Mouse (Mus musculus): ENCODE measurements at regions not wholly inside any gene's neighbourhood (a gene's known extent, or its start where the extent isn't known, plus 50 kb on each side); places are given as distances from the start of the nearest gene placed in this dataset.

DNA sequence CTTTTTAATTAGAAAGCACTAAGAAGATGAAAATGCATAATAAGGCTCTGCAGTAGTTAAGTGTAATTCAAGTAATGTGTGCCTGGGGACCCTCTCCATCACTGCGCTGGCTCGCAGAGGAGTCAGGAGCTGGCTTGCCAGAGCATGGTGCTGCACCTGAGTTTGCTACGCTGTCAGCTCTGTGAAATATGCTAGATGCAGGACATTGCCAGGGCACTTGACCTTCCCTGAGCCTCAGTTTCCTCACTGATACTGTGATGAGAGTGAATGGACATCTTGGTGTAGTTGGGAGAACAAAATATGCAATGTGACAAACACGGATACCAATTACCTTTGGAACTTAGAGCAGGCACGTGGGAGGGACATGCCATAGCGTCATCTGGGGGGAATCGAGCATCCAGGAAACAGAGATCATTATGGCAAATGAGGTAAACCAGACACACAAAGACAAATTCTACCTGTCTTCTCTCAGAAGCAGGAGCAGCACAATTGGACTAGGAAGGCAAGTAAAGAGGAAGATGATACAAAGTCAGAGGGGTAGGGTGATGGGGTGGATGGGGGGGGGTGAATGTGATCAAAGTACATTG lies 133.6 kb upstream of the Slco3a1 start:
- ATAC-seq (ENCODE audit: insufficient number of reproducible peaks, insufficient read depth, low FRiP score, low TSS enrichment, low read depth): no peak
- Histone ChIP-seq H3K27me3 (no peaks in the 10 kb centered on the region; the same call in 1 of the 2 replicates), H3K9ac (replicated peaks) (no peak overlapping the region), H3K4me2 (no peak overlapping the region), H3K36me3 (no peaks in the 10 kb centered on the region), H3K4me1 (replicated peaks) (no peaks in the 10 kb centered on the region), H3K27ac (no peak overlapping the region), H3K4me3 (replicated peaks) (no peak overlapping the region), H3K9me3 (no peaks in the 10 kb centered on the region)
- WGBS: 65% methylated on average over 7 of the region's 7 CpGs

GRCm38 (mm10) chr7:74687303-74688115 lies 132.9 kb upstream of the Slco3a1 start:
- no peak overlapping the region for H3K27ac ChIP-seq
- no peaks in the 10 kb centered on the region; the same call in 1 of the 2 replicates for H3K27me3 ChIP-seq
- no peak for ATAC-seq (ENCODE audit: insufficient number of reproducible peaks, insufficient read depth, low FRiP score, low TSS enrichment, low read depth)
- H3K9me3 ChIP-seq: no peaks in the 10 kb centered on the region
- WGBS: 47% methylated on average over 13 of the region's 13 CpGs
- no peak overlapping the region for H3K9ac ChIP-seq (replicated peaks)
- no peak overlapping the region for H3K4me2 ChIP-seq
- H3K36me3 ChIP-seq: no peaks in the 10 kb centered on the region
- H3K4me1 ChIP-seq (replicated peaks): no peaks in the 10 kb centered on the region
- H3K4me3 ChIP-seq (replicated peaks): no peak overlapping the region

- no peaks in the 10 kb centered on the region for H3K9me3 ChIP-seq
- H3K9ac ChIP-seq (replicated peaks): no peak overlapping the region
- WGBS: 91% methylated on average over 2 of the region's 2 CpGs
- H3K36me3 ChIP-seq: no peaks in the 10 kb centered on the region
- no peak for ATAC-seq (ENCODE audit: insufficient number of reproducible peaks, insufficient read depth, low FRiP score, low TSS enrichment, low read depth)
- no peaks in the 10 kb centered on the region for H3K4me1 ChIP-seq (replicated peaks)
- H3K4me2 ChIP-seq: no peak overlapping the region
- H3K27ac ChIP-seq: no peak overlapping the region
- H3K27me3 ChIP-seq: no peaks in the 10 kb centered on the region; the same call in 1 of the 2 replicates
- H3K4me3 ChIP-seq (replicated peaks): no peak overlapping the region
Observed at GRCm38 (mm10) chr7:74683979-74684378, 129.4 kb upstream of the Slco3a1 start.

- Histone ChIP-seq H3K4me2 (no peak overlapping the region), H3K4me3 (replicated peaks) (no peak overlapping the region), H3K9ac (replicated peaks) (no peak overlapping the region), H3K27ac (no peak overlapping the region), H3K36me3 (no peaks in the 10 kb centered on the region), H3K4me1 (replicated peaks) (no peaks in the 10 kb centered on the region), H3K9me3 (no peaks in the 10 kb centered on the region), H3K27me3 (no peaks in the 10 kb centered on the region)
- no peak for ATAC-seq (ENCODE audit: insufficient number of reproducible peaks, insufficient read depth, low FRiP score, low TSS enrichment, low read depth)
- WGBS: 87% methylated on average over 4 of the region's 4 CpGs
Observed at GRCm38 (mm10) chr7:74673626-74674295, 119.2 kb upstream of the Slco3a1 start.

GRCm38 (mm10) chr7:74669110-74669509 lies 114.5 kb upstream of the Slco3a1 start:
- H3K9me3 ChIP-seq: no peaks in the 10 kb centered on the region
- no peak overlapping the region for H3K27ac ChIP-seq

GRCm38 (mm10) chr7:74667106-74667505 lies 112.5 kb upstream of the Slco3a1 start:
- H3K9ac ChIP-seq (replicated peaks): no peak overlapping the region

More at GRCm38 (mm10) chr7:74669110-74669509, 114.5 kb upstream of the Slco3a1 start:
- H3K4me3 ChIP-seq (replicated peaks): no peak overlapping the region
- no peak overlapping the region for H3K4me2 ChIP-seq
- no peaks in the 10 kb centered on the region for H3K36me3 ChIP-seq
- ATAC-seq (ENCODE audit: insufficient number of reproducible peaks, insufficient read depth, low FRiP score, low TSS enrichment, low read depth): no peak
- H3K4me1 ChIP-seq (replicated peaks): no peaks in the 10 kb centered on the region
- H3K9ac ChIP-seq (replicated peaks): no peak overlapping the region
- no peaks in the 10 kb centered on the region for H3K27me3 ChIP-seq

GRCm38 (mm10) chr7:74663820-74664219 lies 109.2 kb upstream of the Slco3a1 start:
- no peak for ATAC-seq (ENCODE audit: insufficient number of reproducible peaks, insufficient read depth, low FRiP score, low TSS enrichment, low read depth)
- Histone ChIP-seq H3K4me3 (replicated peaks) (no peak overlapping the region), H3K36me3 (no peaks in the 10 kb centered on the region), H3K27ac (no peak overlapping the region), H3K4me2 (no peak overlapping the region), H3K27me3 (no peaks in the 10 kb centered on the region), H3K4me1 (replicated peaks) (no peaks in the 10 kb centered on the region), H3K9me3 (no peaks in the 10 kb centered on the region), H3K9ac (replicated peaks) (no peak overlapping the region)
- 87% methylated on average over 1 of the region's 1 CpGs for WGBS

More at GRCm38 (mm10) chr7:74667106-74667505, 112.5 kb upstream of the Slco3a1 start:
- H3K4me1 ChIP-seq (replicated peaks): no peaks in the 10 kb centered on the region
- ATAC-seq (ENCODE audit: insufficient number of reproducible peaks, insufficient read depth, low FRiP score, low TSS enrichment, low read depth): no peak
- H3K27me3 ChIP-seq: no peaks in the 10 kb centered on the region
- H3K4me3 ChIP-seq (replicated peaks): no peak overlapping the region
- no peaks in the 10 kb centered on the region for H3K9me3 ChIP-seq
- WGBS: 74% methylated on average over 3 of the region's 3 CpGs
- no peak overlapping the region for H3K27ac ChIP-seq
- H3K4me2 ChIP-seq: no peak overlapping the region
- no peaks in the 10 kb centered on the region for H3K36me3 ChIP-seq

GRCm38 (mm10) chr7:74647310-74647709 lies 92.7 kb upstream of the Slco3a1 start:
- H3K27ac ChIP-seq: no peak overlapping the region
- no peaks in the 10 kb centered on the region for H3K9me3 ChIP-seq
- no peak for ATAC-seq (ENCODE audit: insufficient number of reproducible peaks, insufficient read depth, low FRiP score, low TSS enrichment, low read depth)
- no peak overlapping the region for H3K4me3 ChIP-seq (replicated peaks)
- no peaks in the 10 kb centered on the region for H3K27me3 ChIP-seq
- WGBS: 69% methylated on average over 2 of the region's 2 CpGs
- H3K9ac ChIP-seq (replicated peaks): no peak overlapping the region
- H3K36me3 ChIP-seq: no peaks in the 10 kb centered on the region
- H3K4me2 ChIP-seq: no peak overlapping the region
- no peaks in the 10 kb centered on the region for H3K4me1 ChIP-seq (replicated peaks)

DNA sequence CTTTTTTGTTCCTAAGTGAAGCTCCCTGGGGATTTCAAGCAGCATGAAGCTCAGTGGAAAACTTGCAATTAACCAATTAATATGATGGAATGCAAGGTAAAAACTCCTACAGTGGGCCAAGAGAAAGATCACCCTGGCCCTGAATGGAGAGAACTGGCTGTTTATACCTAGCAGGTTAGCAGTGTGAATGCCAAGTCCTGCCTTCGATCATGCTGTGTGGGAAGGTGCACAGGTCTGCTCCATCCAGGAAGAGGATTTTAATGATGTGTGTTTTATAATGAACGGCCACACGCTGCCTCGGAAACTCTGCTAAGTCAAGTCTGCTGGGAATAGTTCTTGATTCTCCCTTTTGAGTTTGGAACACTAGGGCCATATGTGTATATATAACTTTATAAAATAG lies 85.6 kb upstream of the Slco3a1 start:
- ATAC-seq (ENCODE audit: insufficient number of reproducible peaks, insufficient read depth, low FRiP score, low TSS enrichment, low read depth): no peak
- Histone ChIP-seq H3K4me2 (no peak overlapping the region), H3K4me1 (replicated peaks) (no peaks in the 10 kb centered on the region), H3K27ac (no peak overlapping the region), H3K36me3 (no peaks in the 10 kb centered on the region), H3K27me3 (no peaks in the 10 kb centered on the region), H3K9me3 (no peaks in the 10 kb centered on the region), H3K4me3 (replicated peaks) (no peak overlapping the region), H3K9ac (replicated peaks) (no peak overlapping the region)
- WGBS: 69% methylated on average over 4 of the region's 4 CpGs

DNA sequence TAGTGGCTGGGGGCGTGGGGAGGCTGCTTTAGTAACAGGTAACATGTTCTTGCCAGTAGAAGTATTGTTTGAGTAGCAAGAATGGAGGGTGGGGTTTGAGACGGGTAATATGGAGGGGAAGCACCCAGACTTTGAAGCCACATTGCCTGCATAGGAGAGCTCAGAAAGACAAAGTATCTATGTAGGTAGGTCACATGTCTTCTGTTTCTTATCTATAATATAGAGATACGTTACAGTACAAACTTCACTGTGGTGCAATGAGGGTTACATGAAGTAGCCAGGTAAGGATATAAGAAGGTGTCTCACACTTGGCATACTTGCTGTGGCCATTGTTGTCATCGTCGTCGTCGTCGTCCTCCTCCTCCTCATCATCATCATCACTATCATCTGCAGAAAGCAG lies 77.6 kb upstream of the Slco3a1 start:
- no peaks in the 10 kb centered on the region for H3K36me3 ChIP-seq
- WGBS: 84% methylated on average over 8 of the region's 8 CpGs
- no peak overlapping the region for H3K4me2 ChIP-seq
- ATAC-seq (ENCODE audit: insufficient number of reproducible peaks, insufficient read depth, low FRiP score, low TSS enrichment, low read depth): no peak
- H3K27ac ChIP-seq: no peak overlapping the region
- H3K9me3 ChIP-seq: no peaks in the 10 kb centered on the region
- H3K9ac ChIP-seq (replicated peaks): no peak overlapping the region
- H3K4me1 ChIP-seq (replicated peaks): no peaks in the 10 kb centered on the region
- H3K4me3 ChIP-seq (replicated peaks): no peak overlapping the region
- H3K27me3 ChIP-seq: no peaks in the 10 kb centered on the region

DNA sequence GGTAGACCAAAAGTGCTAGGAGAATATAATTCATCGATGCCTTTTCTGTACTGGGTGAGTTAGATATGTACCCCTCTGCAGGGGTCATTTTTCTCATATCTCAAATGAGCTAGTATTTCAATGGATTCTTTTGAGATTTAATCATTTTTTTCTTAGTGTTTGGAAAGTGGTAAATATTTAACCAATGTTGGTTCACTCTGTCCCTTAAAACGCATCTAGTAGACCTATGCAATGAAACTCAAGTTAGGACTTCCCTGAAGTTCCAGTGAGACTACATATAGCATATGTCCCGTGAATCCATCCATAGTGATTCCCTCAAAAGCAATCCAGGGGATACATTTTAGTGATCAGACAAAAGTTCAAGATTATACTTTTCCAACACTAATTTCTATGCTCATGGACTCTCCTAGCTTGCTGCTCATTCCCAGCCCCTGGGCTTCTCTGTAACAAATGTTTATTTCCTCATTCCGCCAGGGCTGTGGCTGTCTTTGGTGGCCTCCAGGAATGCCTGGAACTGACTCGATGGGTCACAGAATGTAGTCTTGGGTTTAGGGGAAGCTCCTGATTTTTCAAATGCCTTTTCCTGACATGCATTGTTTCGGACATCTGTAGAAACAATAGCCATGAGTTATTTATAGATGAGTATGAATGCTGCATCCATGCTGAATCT lies 74.4 kb upstream of the Slco3a1 start:
- no peak overlapping the region for H3K9ac ChIP-seq (replicated peaks)
- no peaks in the 10 kb centered on the region for H3K27me3 ChIP-seq
- 86% methylated on average over 6 of the region's 6 CpGs for WGBS
- no peak overlapping the region for H3K27ac ChIP-seq
- H3K4me3 ChIP-seq (replicated peaks): no peak overlapping the region
- H3K4me2 ChIP-seq: no peak overlapping the region
- no peaks in the 10 kb centered on the region for H3K4me1 ChIP-seq (replicated peaks)
- H3K36me3 ChIP-seq: no peaks in the 10 kb centered on the region
- no peaks in the 10 kb centered on the region for H3K9me3 ChIP-seq
- no peak for ATAC-seq (ENCODE audit: insufficient number of reproducible peaks, insufficient read depth, low FRiP score, low TSS enrichment, low read depth)
